Mouse (Mus musculus) adrenal gland, postnatal 4 days (tissue): ENCODE results near the gene Olfr513. TPM values are rescaled to one million over a fixed set of nuclear protein-coding genes. Genes with fewer than 3 reads are reported as not detected.

Experiments used
- DNase-seq, 2 experiments: peaks; one replicate each; pipeline ENCODE4 v3.0.0; 2021 to 2022; ENCODE audit warnings: low spot score in 2 of 2, mixed read lengths in 2 of 2
- long read RNA-seq, 2 experiments: library from polyadenylated mRNA; stranded (forward); transcript quantifications; one replicate each; pipeline ENCODE4 v2.0.0; 2021
- total RNA-seq, 2 experiments: library from RNA; stranded (reverse); gene quantifications; 2 replicates each; pipeline ENCODE4 v1.2.3; 2021

Gene Olfr513
- total RNA-seq: not detected
- long read RNA-seq, experiment 1: 0 reads
- long read RNA-seq, experiment 2: 0 reads

DNA sequence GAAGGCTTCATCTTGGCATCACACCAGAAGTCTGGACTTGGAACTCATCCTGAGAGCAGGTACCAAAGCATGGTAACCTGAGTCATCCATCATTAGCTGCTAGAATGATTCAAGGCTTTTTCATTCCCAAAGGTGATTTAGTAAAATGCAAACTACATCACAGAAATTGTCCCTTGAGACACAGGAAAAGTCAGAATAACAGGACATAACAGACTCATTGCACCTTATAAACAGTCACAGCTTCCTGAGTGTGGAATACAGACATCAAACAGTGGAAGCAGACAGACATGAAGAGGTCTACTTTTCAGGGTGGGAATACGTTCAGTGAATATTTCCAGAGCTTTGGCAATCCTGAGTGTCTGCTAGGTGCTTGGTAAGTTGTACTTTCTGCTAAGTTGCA lies at the start of gene Olfr513:
Olfr513 (plus strand) TSS at position 301 of the 400 bp plus-strand sequence.
- no peak for DNase-seq

- no peak for DNase-seq
Observed at GRCm38 (mm10) chr7:108713020-108713419, 37.8 kb upstream of the Olfr513 start, which contains the start of gene Olfr512. Gene Olfr512, plus strand, starts transcription at chr7:108713320.

DNA sequence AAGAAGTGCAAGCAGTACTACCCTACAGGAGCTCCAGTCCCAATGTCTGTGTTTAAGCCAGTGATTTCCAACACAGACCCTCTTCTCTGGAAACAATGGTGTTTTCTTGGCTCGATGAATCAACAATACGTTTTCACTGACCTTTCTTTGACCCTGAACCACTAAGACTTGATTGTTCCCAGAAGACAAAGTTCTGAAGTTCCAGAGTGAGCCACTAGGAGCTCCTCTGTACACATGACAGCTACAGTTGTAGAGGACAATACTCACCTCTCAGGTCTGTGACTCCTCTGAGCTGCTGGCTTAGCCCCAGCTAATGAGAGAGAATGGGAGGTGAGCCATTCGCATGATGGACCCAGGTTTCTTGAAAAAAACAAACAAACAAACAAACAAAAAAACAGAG lies 9.6 kb downstream of the Olfr513 start:
- no peak for DNase-seq

- no peak for DNase-seq
Observed at GRCm38 (mm10) chr7:108797205-108797933, 46.6 kb downstream of the Olfr513 start.

Other genes starting within 250 kb of the Olfr513 start
- gene Olfr502, start 225.9 kb upstream of the Olfr513 start, total RNA-seq: not detected
- gene Olfr503, start 206.4 kb upstream of the Olfr513 start, total RNA-seq: not detected
- not detected for gene Olfr504, start 185.2 kb upstream of the Olfr513 start, total RNA-seq
- gene Olfr506, start 140.2 kb upstream of the Olfr513 start, total RNA-seq: not detected
- gene Olfr507, start 129.2 kb upstream of the Olfr513 start, total RNA-seq: not detected
- gene Olfr508, start 121.0 kb upstream of the Olfr513 start, total RNA-seq: not detected
- under 1 TPM in 1 of 2 experiments, not detected in 1; 0.08 TPM for gene Olfr509, start 99.1 kb upstream of the Olfr513 start, total RNA-seq
- not detected for gene Olfr510, start 84.6 kb upstream of the Olfr513 start, total RNA-seq
- gene Olfr512, start 37.7 kb upstream of the Olfr513 start, total RNA-seq: not detected
- not detected for gene Olfr514, start 75.0 kb downstream of the Olfr513 start, total RNA-seq
- not detected for gene Olfr516, start 99.6 kb downstream of the Olfr513 start, total RNA-seq
- not detected for gene Olfr517, start 121.4 kb downstream of the Olfr513 start, total RNA-seq
- not detected for gene Olfr518, start 134.0 kb downstream of the Olfr513 start, total RNA-seq
- gene Olfr519, start 143.4 kb downstream of the Olfr513 start, total RNA-seq: not detected
- gene Nlrp10, start 179.2 kb downstream of the Olfr513 start, total RNA-seq: under 1 TPM; 0.48 to 0.62 TPM
- 100 to 1,000 TPM; 246 to 249 TPM for gene Eif3f, start 183.4 kb downstream of the Olfr513 start, total RNA-seq
- 10 to 100 TPM; 44.9 to 48.1 TPM for gene Tub, start 199.4 kb downstream of the Olfr513 start, total RNA-seq